Mouse (Mus musculus) spleen, postnatal 14 days (tissue): Measurements from ENCODE around the gene Pigq.

ENCODE experiments used
- DNase-seq, 2 experiments: peaks; one replicate each; pipeline ENCODE4 v3.0.0; 2021 to 2022; ENCODE audit warnings: low spot score in 2 of 2

Gene Pigq

DNA sequence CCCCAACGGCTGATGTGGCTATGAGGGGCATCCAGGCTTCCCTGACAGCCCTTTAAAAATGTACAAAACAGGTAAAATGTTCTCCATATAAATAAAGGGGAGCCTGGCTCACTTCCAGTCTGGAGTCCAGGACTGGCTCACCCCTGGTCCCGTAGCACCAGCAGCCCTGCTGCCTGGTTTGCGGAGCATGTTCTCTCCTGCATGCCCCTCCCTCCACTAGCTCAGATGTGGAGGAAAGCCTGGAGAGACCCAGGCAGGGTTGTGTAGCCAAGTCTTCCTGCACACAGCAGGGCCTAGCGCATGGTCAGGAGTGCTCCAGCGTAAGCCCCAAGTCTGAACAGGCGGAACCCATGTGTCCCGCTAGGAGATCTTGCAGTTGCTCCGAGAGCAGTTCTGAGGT, 61.5 kb downstream of the Pigq start:
- DNase-seq = no peak

DNA sequence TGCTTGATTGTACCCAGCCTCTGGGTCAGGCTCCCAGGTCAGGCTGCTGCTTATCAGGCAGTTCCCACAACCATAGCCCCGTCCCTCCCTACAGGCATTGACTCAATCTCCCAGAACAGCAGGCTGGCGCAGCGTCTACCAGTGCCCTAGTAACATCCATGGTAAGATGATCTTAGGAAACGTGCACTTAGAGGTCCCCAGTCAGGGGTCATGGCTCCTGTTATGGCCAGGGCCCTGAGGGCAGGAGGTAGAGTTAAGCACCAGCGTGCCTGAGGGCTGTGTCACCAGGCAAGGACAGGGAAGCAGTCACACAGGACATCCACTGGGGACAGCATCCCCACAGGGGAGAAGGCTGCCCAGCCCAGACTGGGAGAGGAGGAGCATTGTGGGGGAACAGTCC, 62.4 kb downstream of the Pigq start:
- no peak for DNase-seq

DNA sequence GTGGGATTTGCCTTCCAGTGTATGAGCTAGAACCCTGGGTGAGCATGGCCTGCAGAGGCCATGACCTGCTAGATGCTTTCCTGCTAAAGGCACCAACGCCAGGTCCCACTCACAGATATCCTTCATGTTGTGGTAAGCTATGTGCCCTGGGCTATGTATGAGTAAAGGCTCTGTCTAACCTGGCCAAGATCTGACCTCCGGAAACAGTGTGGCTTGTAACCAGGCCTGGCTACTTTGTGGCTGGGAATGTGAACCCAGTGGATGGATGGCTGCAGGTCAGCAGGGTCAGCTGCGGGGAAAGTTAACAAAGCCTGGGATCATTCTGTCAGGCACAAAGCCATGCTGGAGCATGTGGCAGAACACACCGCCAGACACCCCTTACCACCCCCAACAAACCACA, 63.0 kb downstream of the Pigq start:
- no peak for DNase-seq

- DNase-seq = no peak
Observed at GRCm38 (mm10) chr17:25880913-25881641, 63.7 kb downstream of the Pigq start.

DNA sequence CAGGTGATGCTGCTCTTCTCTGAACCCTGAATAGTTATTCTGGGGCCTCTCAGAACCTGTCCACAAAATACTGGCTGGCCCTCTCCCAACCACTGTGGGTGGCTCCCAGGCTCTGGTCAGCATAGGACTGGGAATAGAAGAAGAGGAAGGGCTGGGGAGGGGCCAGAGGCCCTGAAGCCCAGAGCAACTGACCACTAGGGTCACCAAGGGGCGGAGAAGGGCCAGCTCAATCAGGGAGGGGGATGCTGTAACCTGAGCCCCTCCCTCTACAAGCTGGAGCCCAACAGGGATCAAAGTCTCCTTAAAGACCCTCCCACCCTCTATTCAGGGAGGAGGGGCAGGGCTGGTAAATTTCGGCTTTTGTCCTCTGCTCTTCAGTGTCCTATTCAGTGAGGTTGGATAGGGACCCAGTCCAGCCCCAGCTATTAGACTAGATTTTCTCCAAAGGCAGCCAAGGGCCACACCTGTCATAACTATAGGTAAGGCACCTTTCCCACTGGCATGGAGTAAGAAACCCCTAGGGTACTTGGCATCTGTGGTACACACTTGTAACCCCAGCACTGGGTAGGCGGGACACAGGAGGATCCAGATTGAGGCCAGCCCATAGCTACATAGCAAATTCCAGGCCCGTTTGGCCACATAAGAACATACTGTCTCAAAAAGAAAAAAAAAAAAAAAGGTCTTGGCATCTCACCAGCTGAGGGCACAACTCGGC, 64.4 kb downstream of the Pigq start, which contains the start of gene Wfikkn1:
Gene Wfikkn1, minus strand, starts transcription at position 663 of the 715 bp plus-strand sequence.
- DNase-seq = no peak

GRCm38 (mm10) chr17:25879750-25880149, 65.0 kb downstream of the Pigq start:
- DNase-seq = no peak

DNA sequence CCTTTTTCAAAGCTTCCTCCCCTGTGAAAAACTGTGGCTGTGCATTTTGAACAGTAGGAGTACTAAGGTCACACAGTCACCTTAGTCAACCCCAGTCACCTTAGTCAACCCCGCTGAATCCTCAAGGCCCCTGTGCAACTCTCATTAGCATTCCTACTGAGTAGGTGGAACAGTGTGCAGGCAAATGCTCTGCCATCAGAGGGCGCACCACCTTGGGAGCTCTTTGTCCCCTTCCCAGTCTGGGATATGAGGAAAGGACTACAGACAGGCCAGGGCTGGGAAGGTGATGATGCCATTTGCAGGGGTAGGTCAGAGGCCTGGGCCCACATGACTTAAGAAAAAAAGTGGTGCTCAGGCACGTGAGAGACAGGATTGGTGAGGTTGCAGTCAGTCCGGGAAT, 65.5 kb downstream of the Pigq start:
- DNase-seq = no peak

- no peak for DNase-seq
Observed at GRCm38 (mm10) chr17:25878611-25879180, 66.0 kb downstream of the Pigq start.

GRCm38 (mm10) chr17:25877741-25878610, 66.8 kb downstream of the Pigq start:
- no peak for DNase-seq

GRCm38 (mm10) chr17:25877025-25877424, 67.7 kb downstream of the Pigq start:
- no peak for DNase-seq
